Mouse (Mus musculus) heart, adult 2 months (tissue): Measurements from ENCODE around the gene C87436.
A peak's percentile ranks its signal among the peaks of the same experiment; 100 is the strongest.

Experiments
- CTCF ChIP-seq: fragments of 200-600 bp; IDR thresholded peaks from 2 replicates; pipeline ENCODE4 v1.8.1; 2022; ENCODE audit warnings: antibody characterized with exemption, mild to moderate bottlenecking, moderate library complexity
- POLR2A ChIP-seq: fragments of 200-500 bp; IDR thresholded peaks from 2 replicates; pipeline ENCODE4 v1.6.1; 2011; ENCODE audit warnings: mild to moderate bottlenecking, low read depth, low read length, control low read depth; ENCODE audit not compliant: insufficient read depth

GRCm38 (mm10) chr6:86438272-86439118 is at the start of gene C87436:
- TF ChIP-seq CTCF (peak; percentile 78), POLR2A (peak; percentile 88)
